Mouse (Mus musculus) brown adipose tissue, adult 24 weeks (tissue): Measurements from ENCODE around the gene Grip1. TPM values are rescaled to one million over a fixed set of nuclear protein-coding genes. Genes with fewer than 3 reads are reported as not detected.

Experiments
- H3K27ac ChIP-seq: fragments of 200-500 bp; replicated peaks from 2 replicates; pipeline ENCODE4 v1.5.1; 2012; ENCODE audit warnings: low read depth, mild to moderate bottlenecking, low read length
- H3K4me1 ChIP-seq: fragments of 200-500 bp; 2 replicates; pipeline ENCODE4 v1.6.1; 2012; ENCODE audit warnings: low read length, mixed read lengths; ENCODE audit not compliant: control insufficient read depth, insufficient read depth, insufficient read length
- H3K4me3 ChIP-seq: fragments of 200-500 bp; 2 replicates; pipeline ENCODE4 v1.5.1; 2012; ENCODE audit warnings: low read depth, mild to moderate bottlenecking, low read length, moderate library complexity; ENCODE audit not compliant: insufficient read depth
- polyA plus RNA-seq: library from polyadenylated mRNA; stranded (reverse); fragments of >200 nt; gene quantifications from 2 replicates; pipeline ENCODE4 v1.2.4, GENCODE M21; 2012; ENCODE audit not compliant: missing spikeins, insufficient read depth, insufficient read length

Gene Grip1
- polyA plus RNA-seq, 1 experiment: not detected

- H3K4me3 ChIP-seq: no peak overlapping the region
- H3K27ac ChIP-seq: no peak overlapping the region
Measured at GRCm38 (mm10) chr10:119634544-119634943, 180.9 kb downstream of the Grip1 start.

GRCm38 (mm10) chr10:119640534-119640933, 186.9 kb downstream of the Grip1 start:
- H3K4me3 ChIP-seq: no peak overlapping the region
- no peak overlapping the region for H3K27ac ChIP-seq
- no peaks in the 10 kb centered on the region for H3K4me1 ChIP-seq

More at GRCm38 (mm10) chr10:119634544-119634943, 180.9 kb downstream of the Grip1 start:
- H3K4me1 ChIP-seq: no peaks in the 10 kb centered on the region

- no peak overlapping the region for H3K4me3 ChIP-seq
- no peak overlapping the region for H3K27ac ChIP-seq
- no peaks in the 10 kb centered on the region for H3K4me1 ChIP-seq
Measured at GRCm38 (mm10) chr10:119641011-119641410, 187.4 kb downstream of the Grip1 start.

GRCm38 (mm10) chr10:119644289-119644688, 190.7 kb downstream of the Grip1 start:
- Histone ChIP-seq H3K4me1 (no peaks in the 10 kb centered on the region), H3K4me3 (no peak overlapping the region), H3K27ac (no peak overlapping the region)

- no peak overlapping the region for H3K4me3 ChIP-seq
- H3K27ac ChIP-seq: no peak overlapping the region
- H3K4me1 ChIP-seq: no peaks in the 10 kb centered on the region
Measured at GRCm38 (mm10) chr10:119646500-119647439, 193.1 kb downstream of the Grip1 start.

GRCm38 (mm10) chr10:119660677-119661353, 207.2 kb downstream of the Grip1 start:
- no peaks in the 10 kb centered on the region for H3K4me1 ChIP-seq
- H3K4me3 ChIP-seq: no peak overlapping the region
- no peak overlapping the region for H3K27ac ChIP-seq

GRCm38 (mm10) chr10:119663586-119663985, 210.0 kb downstream of the Grip1 start:
- no peaks in the 10 kb centered on the region for H3K4me1 ChIP-seq
- H3K27ac ChIP-seq: no peak overlapping the region
- no peak overlapping the region for H3K4me3 ChIP-seq

GRCm38 (mm10) chr10:119666386-119666785, 212.8 kb downstream of the Grip1 start:
- Histone ChIP-seq H3K27ac (no peak overlapping the region), H3K4me3 (no peak overlapping the region), H3K4me1 (no peaks in the 10 kb centered on the region)

- H3K4me3 ChIP-seq: no peak overlapping the region
- H3K27ac ChIP-seq: no peak overlapping the region
- no peaks in the 10 kb centered on the region for H3K4me1 ChIP-seq
Measured at GRCm38 (mm10) chr10:119670456-119670855, 216.8 kb downstream of the Grip1 start.

GRCm38 (mm10) chr10:119684377-119684826, 230.8 kb downstream of the Grip1 start:
- Histone ChIP-seq H3K27ac (no peak overlapping the region), H3K4me3 (no peak overlapping the region), H3K4me1 (no peaks in the 10 kb centered on the region)

- Histone ChIP-seq H3K4me3 (no peak overlapping the region), H3K4me1 (no peaks in the 10 kb centered on the region), H3K27ac (no peak overlapping the region)
Measured at GRCm38 (mm10) chr10:119691358-119692083, 237.9 kb downstream of the Grip1 start.

GRCm38 (mm10) chr10:119692284-119692890, 238.8 kb downstream of the Grip1 start:
- H3K4me1 ChIP-seq: no peaks in the 10 kb centered on the region
- no peak overlapping the region for H3K27ac ChIP-seq
- no peak overlapping the region for H3K4me3 ChIP-seq

GRCm38 (mm10) chr10:119693400-119693799, 239.8 kb downstream of the Grip1 start:
- Histone ChIP-seq H3K4me1 (no peaks in the 10 kb centered on the region), H3K4me3 (no peak overlapping the region), H3K27ac (no peak overlapping the region)

GRCm38 (mm10) chr10:119697257-119697798, 243.7 kb downstream of the Grip1 start:
- Histone ChIP-seq H3K4me3 (no peak overlapping the region), H3K4me1 (no peaks in the 10 kb centered on the region), H3K27ac (no peak overlapping the region)
